In genomic region chr3:33070771-33071170, GRCm38 (mm10) we compare ENCODE assay signal across 17 mouse cellular contexts.
DNase-seq lines count a peak whose midpoint lies in the region; TF ChIP-seq lines count a peak whose summit lies in the region.
"Had no signal": no experiment of that assay in that cellular context is flagged by ENCODE, and none has a peak within 500 bp of the region (broad histone marks: within the 10 kb centered on the region; RNA-seq: fewer than 3 reads in every experiment).

No protein-coding gene starts in this region.

- DNase-seq in layer of hippocampus, adult 11-12 months (ENCODE audit: low spot score), result peak; percentile 56
- no peak for DNase-seq in layer of hippocampus, adult 9-10 months (ENCODE audit: low spot score)
- DNase-seq in left cerebral cortex, adult 2 months (ENCODE audit: extremely low spot score in 1 of 2, low spot score in 2 of 2), result no peak
- no peak for DNase-seq in left cerebral cortex, adult 18-20 months (ENCODE audit: low spot score in 2 of 2)
- DNase-seq in brain, adult 2 months (ENCODE audit: low read depth, low spot score), result peak; percentile 88
- no peak for DNase-seq in testis, postnatal 14 days (ENCODE audit: low spot score)
- DNase-seq: adrenal gland, adult 8-10 months; adrenal gland, postnatal 36 days; cerebellum, adult 11 months; cerebellum, postnatal 25 days; gastrocnemius, adult 2 months; gastrocnemius, postnatal 25 days; heart, postnatal 36 days had no signal

- intact Hi-C loops in left cerebral cortex, adult 2 months (cut with DNase I), result no loop called here

- TF ChIP-seq CTCF in left cerebral cortex, adult 2 months (IDR thresholded peaks at IDR 0.05), result no peak

- peak overlapping the region; percentile 36; the same call in 1 of the 2 replicates for H3K27ac ChIP-seq in left cerebral cortex, adult 2 months
- H3K27ac ChIP-seq: embryonic facial prominence, embryonic 10.5 days; forebrain, embryonic 10.5 days; gastrocnemius, adult 2 months; heart, embryonic 13.5 days; hindbrain, embryonic 15.5 days had no signal

- no peak overlapping the region for H3K4me3 ChIP-seq in left cerebral cortex, adult 2 months
- H3K4me3 ChIP-seq: embryonic facial prominence, embryonic 10.5 days; forebrain, embryonic 10.5 days; gastrocnemius, adult 2 months; heart, embryonic 13.5 days; hindbrain, embryonic 15.5 days had no signal

Comparison
In these comparisons a context has a peak if more than half of its experiments do, and no peak if none do; other contexts are left out.
1. DNase-seq: peak in layer of hippocampus, adult 11-12 months (single experiment) and brain, adult 2 months (single experiment); none in layer of hippocampus, adult 9-10 months (single experiment), left cerebral cortex, adult 2 months (0 of 2), left cerebral cortex, adult 18-20 months (0 of 2) and testis, postnatal 14 days (single experiment).